Mouse (Mus musculus): ENCODE measurements around the gene Smim14. TPM values are rescaled to one million over a fixed set of nuclear protein-coding genes. Genes with fewer than 3 reads are reported as not detected.

Smim14 gene
- polyA plus RNA-seq, 1 experiment: 120 TPM

GRCm38 (mm10) chr5:65454771-65455170, 82.2 kb downstream of the Smim14 start:
- H3K27ac ChIP-seq (ENCODE audit: insufficient read depth, low read length): no peak overlapping the region
- H3K4me3 ChIP-seq (ENCODE audit: extremely low read depth, insufficient read depth, insufficient read length): no peak overlapping the region
- TF ChIP-seq POLR2A (IDR thresholded peaks at IDR 0.05; ENCODE audit: low read depth, low read length) (no peak), CTCF (IDR thresholded peaks at IDR 0.05; ENCODE audit: extremely low read depth, insufficient read depth, insufficient read length, insufficient replicate concordance) (no peak)
- H3K4me1 ChIP-seq (ENCODE audit: control insufficient read depth, insufficient read depth, insufficient read length): no peaks in the 10 kb centered on the region
- DNase-seq (ENCODE audit: low read depth in 1 of 2, low spot score in 2 of 2): no peak
- H3K27me3 ChIP-seq (ENCODE audit: control insufficient read depth, insufficient read depth, low read length): no peaks in the 10 kb centered on the region
- 80% methylated on average over 5 of the region's 5 CpGs for WGBS
- peaks cover 23% of the 10 kb centered on the region for H3K36me3 ChIP-seq (ENCODE audit: control insufficient read depth, insufficient read depth, low read length)

- no peaks in the 10 kb centered on the region for H3K4me1 ChIP-seq (ENCODE audit: control insufficient read depth, insufficient read depth, insufficient read length)
- TF ChIP-seq CTCF (IDR thresholded peaks at IDR 0.05; ENCODE audit: extremely low read depth, insufficient read depth, insufficient read length, insufficient replicate concordance): no peak
- no peak for TF ChIP-seq POLR2A (IDR thresholded peaks at IDR 0.05; ENCODE audit: low read depth, low read length)
- no peak overlapping the region for H3K4me3 ChIP-seq (ENCODE audit: extremely low read depth, insufficient read depth, insufficient read length)
- no peaks in the 10 kb centered on the region for H3K27me3 ChIP-seq (ENCODE audit: control insufficient read depth, insufficient read depth, low read length)
- 92% methylated on average over 4 of the region's 4 CpGs for WGBS
- no peak for DNase-seq (ENCODE audit: low read depth in 1 of 2, low spot score in 2 of 2)
- H3K36me3 ChIP-seq (ENCODE audit: control insufficient read depth, insufficient read depth, low read length): peaks cover 26% of the 10 kb centered on the region
- no peak overlapping the region for H3K27ac ChIP-seq (ENCODE audit: insufficient read depth, low read length)
Observed at GRCm38 (mm10) chr5:65448941-65449340, 88.0 kb downstream of the Smim14 start.

- no peak for TF ChIP-seq CTCF (IDR thresholded peaks at IDR 0.05; ENCODE audit: extremely low read depth, insufficient read depth, insufficient read length, insufficient replicate concordance)
- TF ChIP-seq POLR2A (IDR thresholded peaks at IDR 0.05; ENCODE audit: low read depth, low read length): no peak
- H3K4me3 ChIP-seq (ENCODE audit: extremely low read depth, insufficient read depth, insufficient read length): no peak overlapping the region
- 89% methylated on average over 2 of the region's 2 CpGs for WGBS
- H3K36me3 ChIP-seq (ENCODE audit: control insufficient read depth, insufficient read depth, low read length): peaks cover 25% of the 10 kb centered on the region
- no peaks in the 10 kb centered on the region for H3K4me1 ChIP-seq (ENCODE audit: control insufficient read depth, insufficient read depth, insufficient read length)
- no peak for DNase-seq (ENCODE audit: low read depth in 1 of 2, low spot score in 2 of 2)
- no peak overlapping the region for H3K27ac ChIP-seq (ENCODE audit: insufficient read depth, low read length)
- no peaks in the 10 kb centered on the region for H3K27me3 ChIP-seq (ENCODE audit: control insufficient read depth, insufficient read depth, low read length)
Observed at GRCm38 (mm10) chr5:65447826-65448225, 89.2 kb downstream of the Smim14 start.

GRCm38 (mm10) chr5:65446756-65447155, 90.2 kb downstream of the Smim14 start:
- Histone ChIP-seq H3K27me3 (ENCODE audit: control insufficient read depth, insufficient read depth, low read length) (no peaks in the 10 kb centered on the region), H3K36me3 (ENCODE audit: control insufficient read depth, insufficient read depth, low read length) (peaks cover 22% of the 10 kb centered on the region), H3K4me1 (ENCODE audit: control insufficient read depth, insufficient read depth, insufficient read length) (no peaks in the 10 kb centered on the region), H3K27ac (ENCODE audit: insufficient read depth, low read length) (no peak overlapping the region), H3K4me3 (ENCODE audit: extremely low read depth, insufficient read depth, insufficient read length) (no peak overlapping the region)
- DNase-seq (ENCODE audit: low read depth in 1 of 2, low spot score in 2 of 2): no peak
- TF ChIP-seq CTCF (IDR thresholded peaks at IDR 0.05; ENCODE audit: extremely low read depth, insufficient read depth, insufficient read length, insufficient replicate concordance): no peak
- no peak for TF ChIP-seq POLR2A (IDR thresholded peaks at IDR 0.05; ENCODE audit: low read depth, low read length)
- WGBS: 92% methylated on average over 2 of the region's 2 CpGs

- no peak for DNase-seq (ENCODE audit: low read depth in 1 of 2, low spot score in 2 of 2)
- H3K4me3 ChIP-seq (ENCODE audit: extremely low read depth, insufficient read depth, insufficient read length): no peak overlapping the region
- no peak overlapping the region for H3K27ac ChIP-seq (ENCODE audit: insufficient read depth, low read length)
- TF ChIP-seq POLR2A (IDR thresholded peaks at IDR 0.05; ENCODE audit: low read depth, low read length) (no peak), CTCF (IDR thresholded peaks at IDR 0.05; ENCODE audit: extremely low read depth, insufficient read depth, insufficient read length, insufficient replicate concordance) (no peak)
- 71% methylated on average over 2 of the region's 6 CpGs for WGBS
- no peaks in the 10 kb centered on the region for H3K27me3 ChIP-seq (ENCODE audit: control insufficient read depth, insufficient read depth, low read length)
- peaks cover 18% of the 10 kb centered on the region for H3K36me3 ChIP-seq (ENCODE audit: control insufficient read depth, insufficient read depth, low read length)
- H3K4me1 ChIP-seq (ENCODE audit: control insufficient read depth, insufficient read depth, insufficient read length): no peaks in the 10 kb centered on the region
Observed at GRCm38 (mm10) chr5:65444981-65445380, 92.0 kb downstream of the Smim14 start.

GRCm38 (mm10) chr5:65438041-65438440, 98.9 kb downstream of the Smim14 start:
- no peak for DNase-seq (ENCODE audit: low read depth in 1 of 2, low spot score in 2 of 2)
- no peaks in the 10 kb centered on the region; the same call in 1 of the 2 replicates for H3K36me3 ChIP-seq (ENCODE audit: control insufficient read depth, insufficient read depth, low read length)
- peaks cover 2% of the 10 kb centered on the region; the same call in 1 of the 2 replicates for H3K4me1 ChIP-seq (ENCODE audit: control insufficient read depth, insufficient read depth, insufficient read length)
- H3K27me3 ChIP-seq (ENCODE audit: control insufficient read depth, insufficient read depth, low read length): no peaks in the 10 kb centered on the region
- H3K27ac ChIP-seq (ENCODE audit: insufficient read depth, low read length): no peak overlapping the region
- no peak overlapping the region for H3K4me3 ChIP-seq (ENCODE audit: extremely low read depth, insufficient read depth, insufficient read length)
- TF ChIP-seq POLR2A (IDR thresholded peaks at IDR 0.05; ENCODE audit: low read depth, low read length) (no peak), CTCF (IDR thresholded peaks at IDR 0.05; ENCODE audit: extremely low read depth, insufficient read depth, insufficient read length, insufficient replicate concordance) (no peak)

- Histone ChIP-seq H3K4me1 (ENCODE audit: control insufficient read depth, insufficient read depth, insufficient read length) (peaks cover 2% of the 10 kb centered on the region; the same call in 1 of the 2 replicates), H3K36me3 (ENCODE audit: control insufficient read depth, insufficient read depth, low read length) (no peaks in the 10 kb centered on the region), H3K27me3 (ENCODE audit: control insufficient read depth, insufficient read depth, low read length) (no peaks in the 10 kb centered on the region), H3K4me3 (ENCODE audit: extremely low read depth, insufficient read depth, insufficient read length) (peak within 1 kb of the TSS; percentile 99), H3K27ac (ENCODE audit: insufficient read depth, low read length) (peak within 1 kb of the TSS; percentile 81)
- TF ChIP-seq CTCF (IDR thresholded peaks at IDR 0.05; ENCODE audit: extremely low read depth, insufficient read depth, insufficient read length, insufficient replicate concordance) (0 out of 2 replicates have a peak, but pooled peaks have one; percentile 3), POLR2A (IDR thresholded peaks at IDR 0.05; ENCODE audit: low read depth, low read length) (peak; percentile 90)
- under 1% methylated on average over 50 of the region's 51 CpGs for WGBS
- peak; percentile 86 to 96 for DNase-seq (ENCODE audit: low read depth in 1 of 2, low spot score in 2 of 2)
Observed at GRCm38 (mm10) chr5:65435806-65436561, 101.0 kb downstream of the Smim14 start, which contains the start of gene Ugdh. Gene Ugdh, minus strand, starts transcription at chr5:65435949.

Data from spleen, adult 2 months (tissue).